Mouse (Mus musculus) adrenal gland, postnatal 36 days (tissue): Measurements from ENCODE around the gene Tomm7. TPM values are rescaled to one million over a fixed set of nuclear protein-coding genes. Genes with fewer than 3 reads are reported as not detected.
"Not testable (repeated sequence)": the region's sequence is repeated elsewhere in the genome, so short reads cannot be mapped to it uniquely, and the experiment has no call there.

ENCODE experiments used
- DNase-seq, 2 experiments: peaks; one replicate each; pipeline ENCODE4 v3.0.0; 2021; ENCODE audit warnings: mixed read lengths in 1 of 2
- long read RNA-seq, 2 experiments: library from polyadenylated mRNA; stranded (forward); transcript quantifications; one replicate each; pipeline ENCODE4 v2.0.0; 2021; ENCODE audit warnings: borderline sequencing depth in 2 of 2
- total RNA-seq, 2 experiments: library from RNA; stranded (reverse); gene quantifications; 2 replicates each; pipeline ENCODE4 v1.2.3; 2021

Tomm7 gene
- 100 to 1,000 TPM; 118 to 121 TPM for total RNA-seq
- long read RNA-seq, experiment 1, transcript Tomm7-201 (3 exons, 1,125 nt): major isoform, 265 of 298 reads
- long read RNA-seq, experiment 1, partial matches to known transcripts: 2 of 298 reads
- long read RNA-seq, experiment 1, other reads (novel, unspliced or antisense): 31 of 298 reads
- long read RNA-seq, experiment 2, transcript Tomm7-201 (3 exons, 1,125 nt): major isoform, 138 of 143 reads
- long read RNA-seq, experiment 2, partial matches to known transcripts: 1 of 143 reads
- long read RNA-seq, experiment 2, other reads (novel, unspliced or antisense): 4 of 143 reads

DNA sequence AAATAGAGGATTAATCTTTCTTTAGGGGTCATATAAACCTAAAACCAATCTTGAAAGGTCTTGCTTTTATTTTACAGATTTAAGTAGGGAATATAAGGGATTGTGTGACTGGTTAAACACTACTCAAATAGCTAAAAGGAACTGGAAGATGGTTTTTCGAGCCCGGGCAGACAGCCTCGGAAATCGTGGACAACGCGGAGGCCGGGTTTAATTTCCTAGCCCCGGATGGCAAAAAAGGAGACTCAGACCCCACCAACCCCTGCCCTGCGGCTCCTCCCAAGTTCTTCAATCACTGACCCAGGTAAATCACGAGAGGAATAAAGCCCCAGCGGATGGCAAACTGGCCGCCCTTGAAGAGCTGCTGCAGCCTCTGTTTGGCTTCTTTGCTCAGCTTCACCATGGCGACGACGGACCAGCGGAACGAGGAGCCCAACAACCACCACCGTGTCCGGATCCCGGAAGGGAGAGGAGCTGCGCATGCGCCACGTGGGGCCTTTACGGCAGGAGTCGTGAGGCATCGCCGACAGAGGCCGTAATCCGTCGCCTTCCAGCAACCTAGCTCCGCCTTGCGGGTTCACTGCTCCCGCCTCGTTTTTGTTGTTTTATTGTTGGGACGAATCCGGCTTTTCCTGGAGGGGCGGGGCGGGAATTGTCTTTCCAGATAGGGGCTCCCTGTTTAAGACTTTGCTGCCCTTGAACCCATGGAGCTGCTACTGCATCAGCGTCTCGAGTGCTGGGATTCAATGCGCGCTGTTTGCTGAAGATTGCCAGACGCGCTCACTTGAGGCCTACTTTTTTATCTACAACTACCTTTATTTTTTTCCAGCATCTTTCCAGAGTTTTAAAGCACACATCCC is at the start of gene Tomm7:
Tomm7 (minus strand) TSS at position 488 of the 857 bp plus-strand sequence.
- DNase-seq: peak; percentile 98

DNA sequence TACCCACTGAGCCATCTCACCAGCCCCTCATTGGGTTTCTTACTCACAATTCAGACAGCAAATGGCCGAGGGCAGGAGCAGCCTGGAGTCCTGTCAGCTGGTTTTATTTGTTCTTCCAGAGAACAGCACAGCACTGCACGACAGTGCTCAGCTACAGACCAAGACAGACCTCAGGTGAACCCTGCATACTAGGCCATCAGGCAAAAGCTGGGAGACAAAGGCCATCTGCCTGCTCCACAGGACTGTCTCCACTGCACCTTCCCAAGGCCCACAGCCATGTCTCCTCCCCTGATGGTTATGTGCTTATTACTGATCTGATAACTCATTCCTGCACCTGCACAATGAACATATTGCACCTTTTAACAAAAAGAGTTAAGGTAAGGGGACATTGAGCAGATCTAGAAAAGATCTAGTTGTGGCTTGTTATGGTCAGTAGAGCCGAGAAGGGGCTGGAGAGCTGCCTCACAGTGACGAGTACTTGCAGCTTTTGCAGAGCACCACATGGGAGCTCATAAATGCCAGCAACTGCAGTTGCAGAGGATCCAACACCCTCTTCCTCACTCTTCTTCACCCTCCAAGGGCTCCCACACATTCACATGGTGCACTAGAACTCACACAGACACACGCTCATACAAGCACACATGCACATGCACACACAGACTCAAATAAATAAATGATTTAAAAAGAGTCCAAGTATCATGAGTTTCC is 49.3 kb upstream of the Tomm7 start:
- DNase-seq: no peak

DNA sequence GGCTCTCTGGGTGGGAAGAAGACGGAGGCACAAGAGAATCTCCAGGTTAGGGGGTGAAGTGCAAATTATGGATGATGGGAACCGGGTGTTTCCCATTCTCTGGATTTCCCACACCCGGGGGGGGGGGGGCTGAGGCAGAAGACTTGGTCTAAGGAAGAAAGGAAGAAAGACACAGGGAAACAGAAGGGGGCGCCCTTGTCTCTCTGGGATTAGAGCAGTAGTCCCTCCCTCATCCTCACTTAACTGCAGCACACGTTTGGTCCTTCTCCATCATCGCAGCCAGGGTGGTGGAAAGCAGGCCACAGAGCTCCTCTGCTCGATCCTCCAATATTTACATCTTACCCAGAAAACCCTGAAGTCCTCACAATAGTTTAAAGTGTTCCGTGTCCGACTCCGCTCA is 46.8 kb upstream of the Tomm7 start:
- DNase-seq: peak; percentile 80 to 90

DNA sequence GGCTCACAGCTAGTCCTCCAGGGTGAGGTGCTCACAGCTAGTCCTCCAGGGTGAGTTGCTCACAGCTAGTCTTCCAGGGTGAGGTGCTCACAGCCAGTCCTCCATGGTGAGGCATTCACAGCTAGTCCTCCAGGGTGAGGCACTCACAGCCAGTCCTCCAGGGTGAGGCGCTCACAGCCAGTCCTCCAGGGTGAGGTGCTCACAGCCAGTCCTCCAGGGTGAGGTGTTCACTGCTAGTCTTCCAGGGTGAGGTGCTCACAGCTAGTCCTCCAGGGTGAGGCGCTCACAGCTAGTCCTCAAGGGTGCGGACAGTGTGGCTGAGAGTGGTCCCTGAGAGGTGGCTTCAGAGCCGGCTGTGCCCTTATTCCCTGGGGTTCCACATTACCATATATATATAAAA is 45.5 kb upstream of the Tomm7 start:
- DNase-seq: no peak

DNA sequence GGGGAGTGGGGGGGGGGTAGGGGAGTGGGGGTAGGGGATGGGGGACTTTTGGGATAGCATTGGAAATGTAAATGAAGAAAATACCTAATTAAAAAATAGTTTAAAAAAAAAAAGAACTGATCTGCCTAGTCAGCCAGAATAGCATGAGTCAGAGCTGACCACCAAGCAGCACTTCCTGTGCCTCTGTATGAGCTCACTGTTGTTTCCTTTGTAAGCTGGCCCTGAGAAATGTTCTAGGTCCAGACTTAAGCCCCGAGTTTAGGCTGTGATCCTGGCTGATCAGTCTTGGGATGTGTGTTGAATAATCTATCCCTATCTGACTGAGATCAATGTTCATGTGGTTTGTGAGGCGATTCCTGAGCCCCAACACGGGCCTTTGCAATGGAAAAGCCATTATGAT is 43.1 kb upstream of the Tomm7 start:
- DNase-seq: no peak

DNA sequence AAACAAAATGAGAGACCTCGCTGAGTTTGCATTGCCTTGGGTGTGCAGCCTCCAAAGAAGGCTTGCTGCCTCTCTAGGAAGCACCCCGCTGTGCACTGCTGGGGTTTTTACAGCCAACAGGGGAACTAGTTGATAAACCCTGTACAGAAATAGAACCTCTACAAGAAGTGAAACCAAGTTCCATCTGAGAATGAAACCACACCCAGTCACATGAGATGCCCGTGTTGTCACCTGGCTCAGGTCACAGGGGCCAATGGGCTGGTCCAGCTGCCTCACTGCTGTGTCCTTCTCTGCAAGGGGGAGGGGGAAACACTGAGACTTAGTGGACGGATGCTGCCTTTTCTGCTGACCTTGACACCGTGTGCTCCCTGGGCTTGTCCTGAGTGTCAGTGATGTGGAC is 30.5 kb upstream of the Tomm7 start:
- no peak for DNase-seq

DNA sequence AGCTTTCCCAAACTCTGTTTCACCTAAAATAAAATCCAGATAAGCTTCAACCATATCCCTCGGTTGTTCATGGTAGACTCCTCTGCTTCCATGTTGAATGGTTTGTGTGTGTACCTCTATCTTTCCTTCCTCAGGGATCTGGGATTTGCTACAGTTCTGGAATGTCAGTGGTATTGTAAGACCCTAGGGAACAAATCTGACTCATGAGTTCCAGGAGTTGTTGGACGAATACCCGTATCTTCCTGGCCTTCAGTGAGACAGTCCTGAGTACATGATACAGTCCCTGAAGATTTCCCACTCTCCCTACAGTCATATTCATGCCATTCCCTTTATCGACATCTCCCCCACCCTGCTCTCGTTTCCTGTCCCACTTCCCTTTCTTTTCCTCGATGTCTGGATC is 28.6 kb upstream of the Tomm7 start:
- DNase-seq: no peak

DNA sequence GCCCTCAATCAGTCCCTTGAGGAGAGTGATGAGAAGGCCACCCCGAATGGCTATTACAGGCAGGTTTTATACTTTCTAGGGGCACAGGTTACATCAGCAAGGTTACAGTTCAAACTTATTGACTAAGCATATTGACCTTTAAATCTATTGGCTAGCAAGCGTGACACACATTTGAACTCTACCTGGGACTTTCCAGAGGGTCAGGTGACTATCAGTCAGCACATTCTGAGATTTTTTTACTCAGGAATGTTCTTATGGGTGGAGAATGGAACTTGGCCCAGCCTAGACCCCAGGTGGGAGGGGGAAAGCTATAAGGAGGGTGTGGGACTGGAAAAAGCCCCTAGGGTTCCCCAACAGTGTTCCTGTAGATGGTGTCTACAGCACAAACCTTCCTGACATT is 27.4 kb upstream of the Tomm7 start:
- not testable (repeated sequence) for DNase-seq

DNA sequence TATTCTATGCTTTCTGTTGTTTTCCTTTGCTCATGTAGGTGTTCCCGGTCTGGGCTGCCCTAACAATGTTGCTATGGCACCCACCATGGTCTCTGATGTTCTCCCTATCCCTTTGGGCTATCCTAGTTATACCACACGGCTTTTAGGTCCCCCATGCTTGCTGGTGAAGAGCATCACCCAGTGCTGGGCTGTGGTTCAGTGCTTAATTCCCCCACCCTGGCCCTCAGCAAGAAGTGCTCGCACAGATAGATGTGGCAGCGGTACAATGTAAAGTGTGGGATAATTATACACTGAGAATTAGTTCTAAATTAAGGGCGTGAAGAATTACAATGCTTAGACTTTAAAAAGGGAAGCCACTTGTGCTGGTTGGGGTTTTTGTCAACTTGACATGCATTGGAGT is 22.0 kb upstream of the Tomm7 start:
- DNase-seq: no peak

DNA sequence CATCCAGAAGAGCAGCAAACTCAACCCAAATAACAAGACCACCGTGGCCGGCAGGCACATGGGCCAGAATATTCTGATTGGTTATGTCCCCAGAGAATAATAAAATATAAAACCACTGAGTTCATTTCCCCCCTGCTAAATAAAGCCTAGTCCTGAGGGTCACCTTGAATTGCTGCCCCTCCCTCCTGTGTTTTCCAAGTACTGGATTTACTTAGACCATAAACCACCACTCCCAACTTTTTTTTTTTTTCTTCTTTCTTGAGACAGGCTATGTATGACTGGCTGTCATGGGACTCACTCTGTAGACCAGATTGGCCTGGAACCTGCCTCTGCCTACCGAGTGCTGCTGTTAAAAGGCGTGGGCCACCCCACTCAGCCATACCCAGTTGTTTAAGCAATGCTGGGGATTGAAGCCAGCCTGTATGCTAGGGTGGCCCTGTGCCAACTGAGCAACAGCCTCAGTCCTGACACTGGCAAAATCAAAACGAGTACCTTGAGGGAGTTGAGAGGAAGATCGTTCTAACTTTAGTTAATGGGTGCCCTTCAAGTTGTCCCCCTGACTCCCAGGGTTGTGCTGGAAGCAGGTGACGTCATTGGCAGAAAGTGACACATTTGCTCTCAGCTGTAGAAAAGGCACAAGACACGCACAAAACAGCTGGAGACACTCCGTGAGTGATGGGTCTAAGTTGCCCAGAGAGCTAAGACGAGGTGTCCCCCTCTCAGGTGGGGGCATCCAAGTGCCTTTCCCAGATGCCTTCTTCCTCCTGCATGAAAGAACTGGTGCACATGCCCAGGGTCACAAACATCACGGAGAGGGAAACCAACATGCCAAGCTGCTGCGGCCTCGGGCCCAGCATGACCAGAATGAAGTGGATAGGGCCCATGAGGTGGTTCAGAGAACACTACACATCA is 20.3 kb upstream of the Tomm7 start:
- DNase-seq: no peak

DNA sequence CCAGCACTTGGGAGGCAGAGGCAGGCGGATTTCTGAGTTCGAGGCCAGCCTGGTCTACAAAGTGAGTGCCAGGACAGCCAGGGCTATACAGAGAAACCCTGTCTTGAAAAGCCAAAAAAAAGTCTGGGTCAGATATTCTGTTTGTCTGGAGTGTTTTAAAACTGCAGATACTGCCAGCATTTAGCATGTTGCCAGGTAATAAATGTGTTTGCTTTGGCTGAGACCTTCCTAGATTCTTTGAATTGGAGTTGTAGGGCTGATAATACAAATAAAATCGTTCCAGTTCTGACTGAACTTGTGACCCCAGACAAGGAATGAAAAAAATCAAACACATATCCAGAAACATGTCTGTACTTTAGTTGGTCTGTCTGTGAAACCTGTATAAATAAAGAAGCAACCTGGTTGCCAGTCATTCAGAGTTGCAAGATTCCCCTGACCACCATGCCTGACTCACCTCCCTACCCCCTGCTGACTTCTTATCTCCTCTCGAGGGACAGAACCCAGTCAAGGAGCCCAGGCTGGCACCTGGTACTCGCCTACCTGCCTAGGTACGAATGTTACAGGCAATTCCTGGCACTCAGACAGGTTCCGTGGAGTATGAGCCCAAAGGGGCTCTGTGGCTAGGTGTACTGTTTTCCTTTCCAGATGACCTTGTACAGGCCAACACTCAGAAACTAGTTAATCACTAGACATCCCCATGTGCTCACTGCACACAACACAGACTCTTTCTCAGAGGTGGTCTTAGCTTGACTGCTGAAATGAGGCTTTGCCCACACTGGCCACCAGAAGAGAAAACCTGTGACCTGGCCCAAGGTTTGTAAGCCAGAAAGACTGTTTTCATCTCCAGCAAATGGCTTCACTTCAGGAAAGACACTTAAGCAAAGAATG is 19.4 kb upstream of the Tomm7 start:
- DNase-seq: no peak

DNA sequence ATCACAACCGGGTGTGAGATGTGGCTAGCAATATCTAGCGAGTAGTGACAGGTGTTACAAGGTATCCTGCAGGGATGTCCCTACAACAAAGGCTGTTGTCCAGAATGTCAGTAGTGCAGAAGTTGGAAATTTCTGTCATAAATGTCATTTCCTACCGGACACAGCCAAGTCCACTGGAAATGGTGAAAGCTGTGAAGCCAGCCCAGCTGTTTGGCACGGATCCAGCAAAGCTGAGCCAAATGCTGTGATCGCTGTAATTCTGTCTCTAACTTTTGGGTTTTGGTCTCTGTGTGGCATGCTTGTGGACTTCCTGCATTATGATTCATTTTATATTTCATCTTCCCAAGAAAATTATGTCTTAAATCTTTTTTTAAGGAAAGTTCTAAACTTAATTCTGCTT is 18.3 kb upstream of the Tomm7 start:
- DNase-seq: peak; percentile 62 to 69

DNA sequence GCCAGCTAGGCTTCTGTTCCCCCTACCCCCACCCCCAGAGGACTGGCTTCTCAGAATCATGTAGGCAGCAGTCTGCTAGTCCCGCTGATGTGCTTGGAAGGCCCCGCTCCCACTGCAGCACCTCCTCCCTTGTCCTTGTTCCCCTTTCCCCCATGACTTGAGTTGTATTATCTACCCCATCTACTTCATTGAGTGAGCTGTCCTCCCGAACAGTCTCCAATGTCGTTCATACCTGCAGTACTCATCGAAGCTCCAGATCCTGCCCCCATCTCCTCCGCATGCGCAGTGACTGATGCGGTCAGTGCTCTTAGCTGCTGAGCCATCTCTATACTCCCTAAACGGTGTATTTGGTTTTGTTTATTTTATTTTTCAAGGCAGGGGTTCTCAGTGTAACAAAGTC is 17.8 kb upstream of the Tomm7 start:
- DNase-seq: no peak

DNA sequence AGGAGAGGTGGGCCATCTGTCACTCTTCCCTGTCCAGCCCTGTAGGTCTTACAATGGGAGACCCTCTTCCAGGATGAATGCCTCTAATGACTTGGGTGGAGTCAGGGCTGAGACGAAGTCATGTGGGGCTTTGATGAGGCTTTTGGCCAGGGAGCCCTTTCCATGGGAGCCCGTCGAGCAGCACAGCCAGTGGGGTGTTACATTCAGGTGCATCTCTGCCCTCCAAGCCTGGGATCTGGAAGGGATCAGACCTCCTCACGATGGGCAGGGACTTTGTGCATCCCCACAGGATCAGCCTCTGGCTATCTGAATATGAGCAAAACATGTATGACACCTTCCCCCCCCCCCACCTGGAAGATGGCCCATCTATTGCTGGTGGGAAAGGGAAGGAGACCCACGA is 15.9 kb upstream of the Tomm7 start:
- no peak for DNase-seq

DNA sequence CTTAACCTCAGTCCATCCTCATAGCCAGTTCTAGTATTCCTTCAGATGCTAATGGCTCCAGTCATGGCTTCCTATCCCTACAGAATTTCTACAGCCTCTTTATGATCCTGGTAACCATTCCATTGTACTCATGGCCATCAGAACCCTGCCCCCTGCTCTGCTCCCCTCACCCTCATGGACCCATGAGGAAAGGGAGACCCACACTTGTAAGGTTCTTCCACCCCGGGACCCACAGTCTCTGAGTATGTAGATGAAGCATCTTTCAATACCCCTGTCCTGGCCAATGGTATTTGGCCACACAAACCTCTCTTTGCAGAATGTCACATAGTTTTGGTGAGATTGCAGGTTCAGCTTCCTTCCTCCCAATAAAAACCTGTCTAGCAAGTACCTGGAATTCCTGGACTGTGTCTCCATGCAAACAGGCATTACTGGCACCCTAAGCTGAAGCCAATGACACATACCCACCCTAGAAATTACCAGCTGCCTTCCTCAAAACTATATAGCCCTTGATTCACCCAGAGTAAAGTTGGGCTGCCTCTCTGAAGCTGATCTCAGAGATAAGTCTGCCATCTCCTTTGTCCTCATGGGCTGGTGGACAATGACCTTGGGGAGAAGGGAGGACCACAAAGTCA is 15.2 kb upstream of the Tomm7 start:
- DNase-seq: no peak

DNA sequence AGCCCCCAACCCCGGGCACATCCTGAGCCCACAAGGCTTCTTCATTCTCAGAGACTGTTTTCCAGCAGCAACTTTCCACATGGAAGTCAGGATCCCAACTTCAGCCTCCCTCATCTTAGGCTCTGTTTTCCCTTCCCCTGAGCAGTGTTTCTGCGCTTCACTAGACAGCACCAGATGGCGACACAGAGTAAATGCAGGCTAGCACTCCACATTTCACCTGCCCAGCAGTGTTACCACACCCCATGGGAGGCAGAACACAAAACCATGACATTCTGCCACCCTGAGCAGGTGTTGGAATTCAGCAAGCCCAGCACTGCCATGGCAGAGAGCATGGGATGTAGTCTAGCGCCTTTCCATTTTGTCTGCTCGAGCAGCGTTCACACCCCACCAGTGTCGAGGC is 14.7 kb upstream of the Tomm7 start:
- no peak for DNase-seq

DNA sequence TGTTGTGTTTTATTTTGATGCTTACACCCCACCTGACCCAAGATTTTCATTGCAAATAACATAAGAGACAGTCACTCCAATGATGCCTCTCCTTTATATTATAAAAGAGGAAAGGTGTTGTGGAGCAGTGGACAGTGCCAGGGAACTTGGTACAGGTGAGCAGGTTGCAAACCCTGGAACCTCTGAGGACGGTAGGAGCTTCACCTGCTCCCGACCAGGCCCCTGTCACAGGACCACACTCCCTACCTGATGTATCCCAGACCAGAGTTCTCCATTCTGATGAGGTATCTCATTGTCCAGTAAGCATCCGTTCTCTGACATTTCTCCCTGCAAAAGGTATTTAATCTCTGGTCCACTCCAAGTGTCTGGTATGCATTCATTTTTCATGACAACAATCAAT is 14.0 kb upstream of the Tomm7 start:
- DNase-seq: no peak

DNA sequence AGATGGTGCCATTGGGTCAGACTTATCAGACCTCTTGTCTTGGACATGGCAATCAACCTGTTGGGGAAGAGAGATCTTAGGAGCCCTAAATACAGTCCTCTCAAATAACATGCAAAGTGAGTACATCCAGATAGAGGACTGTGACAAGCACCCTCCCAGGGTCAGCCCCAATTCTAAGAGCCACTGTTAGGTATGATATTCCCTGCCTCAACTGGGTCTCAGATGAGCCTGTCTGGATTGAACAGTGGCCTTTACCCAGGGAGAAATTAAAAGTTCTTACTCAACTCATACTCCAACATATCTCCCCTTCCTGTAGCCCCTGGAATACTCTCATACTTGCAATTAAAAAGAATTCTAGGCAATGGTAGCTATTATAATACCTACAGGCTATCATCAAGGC is 13.2 kb upstream of the Tomm7 start:
- no peak for DNase-seq

DNA sequence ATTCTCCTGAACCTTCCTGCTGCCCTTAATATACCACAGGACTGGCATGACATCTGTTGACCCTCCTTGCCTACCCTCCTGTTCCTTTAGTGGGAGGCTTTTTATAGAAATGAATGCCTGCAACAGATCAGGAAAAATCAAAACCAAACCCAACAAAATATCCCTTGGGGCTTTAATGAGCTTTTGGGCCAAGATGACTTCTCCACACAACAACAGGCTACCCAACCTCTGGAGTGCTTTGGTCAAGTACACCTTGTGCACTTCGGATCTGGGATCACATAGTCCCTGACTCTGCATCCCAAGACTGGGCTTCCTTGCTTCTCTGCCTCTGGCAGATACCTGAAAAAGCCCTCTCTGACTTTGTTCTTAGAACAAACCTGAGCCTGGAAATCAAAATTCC is 12.2 kb upstream of the Tomm7 start:
- DNase-seq: no peak

DNA sequence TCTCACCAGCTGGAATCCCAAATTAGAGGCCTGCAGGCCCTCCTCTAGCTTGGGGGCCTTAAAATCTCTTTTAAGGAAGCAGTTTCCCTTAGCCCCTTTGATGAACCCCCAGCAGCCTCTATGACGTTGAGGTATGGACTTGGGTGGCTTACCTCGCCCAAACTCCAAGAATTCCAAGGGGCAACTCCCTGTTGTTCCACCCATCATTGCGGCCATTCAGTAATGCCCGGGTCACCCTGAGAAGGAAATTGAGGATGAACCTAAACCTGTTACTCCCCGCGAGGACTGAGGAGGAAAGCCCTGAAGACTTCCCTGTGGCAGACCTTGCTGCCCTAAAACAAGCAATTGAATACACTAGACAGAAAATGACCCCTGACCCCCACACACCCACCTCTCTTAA is 11.5 kb upstream of the Tomm7 start:
- DNase-seq: no peak
